8 mouse cellular contexts compared by ENCODE assay signal in the genomic region with DNA sequence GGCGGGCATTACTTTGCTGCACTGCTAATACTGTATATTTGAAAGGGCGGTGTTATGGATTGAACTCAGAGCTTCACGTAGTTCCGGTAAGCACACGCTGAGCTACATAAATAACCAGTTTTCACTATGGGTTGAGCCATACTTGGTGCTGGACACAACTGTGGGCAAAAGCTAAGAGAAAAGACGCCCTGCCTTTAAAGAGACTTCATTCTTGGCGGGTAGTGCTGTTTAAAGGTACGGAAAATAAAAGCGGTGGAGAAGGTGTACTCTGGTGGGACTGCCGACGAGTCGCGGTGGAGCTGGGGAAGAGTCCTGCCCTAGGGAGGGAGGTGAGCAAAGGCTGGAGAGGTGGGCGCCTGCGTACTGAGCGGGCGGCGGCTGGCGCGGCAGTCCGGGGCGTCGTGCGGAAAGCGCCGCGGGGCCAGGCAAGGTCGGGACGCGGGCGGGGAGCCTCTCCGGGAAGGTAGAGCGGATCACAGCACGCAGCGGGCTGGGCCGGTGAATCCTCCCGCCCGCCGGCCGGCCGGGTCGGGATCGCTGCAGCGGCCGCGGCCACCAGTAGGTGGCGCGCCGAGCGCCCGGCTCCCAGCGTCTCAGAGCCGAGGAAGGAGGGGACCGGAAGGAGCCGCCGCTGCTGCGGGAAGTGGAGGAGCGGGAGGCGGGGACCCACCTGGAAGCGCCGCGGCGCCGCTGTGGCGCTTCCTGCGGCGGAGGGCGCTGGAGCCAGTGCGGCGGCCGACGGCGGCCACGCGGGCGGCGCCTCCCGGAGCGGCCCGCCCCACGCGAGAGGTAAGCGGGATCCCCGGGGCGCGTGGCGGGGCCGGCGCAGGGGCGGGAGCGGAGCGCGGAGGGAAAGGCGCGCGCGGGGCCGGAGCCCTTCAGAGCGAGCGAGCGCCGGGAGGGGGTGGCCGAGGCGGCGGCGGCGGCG. TPM values are rescaled to one million over a fixed set of nuclear protein-coding genes. Genes with fewer than 3 reads are reported as not detected.
DNase-seq lines count a peak whose midpoint lies in the region; ATAC-seq lines count a peak whose summit lies in the region.

A gene (plus strand): TSS at position 124 of the 928 bp plus-strand sequence.

- H3K4me2 ChIP-seq in heart, embryonic 13.5 days, result peak within 1 kb of the TSS; percentile 92
- peak within 1 kb of the TSS; percentile 91 for H3K4me2 ChIP-seq in liver, embryonic 12.5 days
- H3K4me2 ChIP-seq in stomach, embryonic 15.5 days, result peak within 1 kb of the TSS; percentile 72

- ATAC-seq in erythroid progenitor cell, adult 5-6 weeks (replicated peaks; ENCODE audit: low FRiP score, poor library complexity, severe bottlenecking), result peak; percentile 74
- peak; percentile 83 for ATAC-seq in heart, embryonic 13.5 days (ENCODE audit: extremely low read depth, insufficient number of reproducible peaks, low FRiP score, low TSS enrichment)
- peak; percentile 85 for ATAC-seq in liver, embryonic 12.5 days
- ATAC-seq in stomach, embryonic 15.5 days (ENCODE audit: insufficient read depth, low FRiP score, low read depth), result peak; percentile 90

- DNase-seq in CD4-positive helper T cell, adult 2 months (ENCODE audit: low read depth, low spot score), result peak; percentile 96
- peak; percentile 79 for DNase-seq in brain, embryonic 18.5 days (ENCODE audit: low read depth, low spot score)
- peak; percentile 95 for DNase-seq in kidney, postnatal 10 days
- peak; percentile 80 to 87 for DNase-seq in natural killer cell, adult 2 months (ENCODE audit: low spot score in 2 of 2)

- H3K9me3 ChIP-seq in heart, embryonic 13.5 days, result no peaks in the 10 kb centered on the region
- H3K9me3 ChIP-seq in liver, embryonic 12.5 days (replicated peaks), result no peaks in the 10 kb centered on the region
- H3K9me3 ChIP-seq in stomach, embryonic 15.5 days, result no peaks in the 10 kb centered on the region

- H3K27ac ChIP-seq in heart, embryonic 13.5 days (replicated peaks), result peak within 1 kb of the TSS; percentile 98
- peak within 1 kb of the TSS; percentile 98 for H3K27ac ChIP-seq in liver, embryonic 12.5 days
- H3K27ac ChIP-seq in stomach, embryonic 15.5 days, result peak within 1 kb of the TSS; percentile 99

- H3K27me3 ChIP-seq in heart, embryonic 13.5 days (replicated peaks), result no peaks in the 10 kb centered on the region
- no peaks in the 10 kb centered on the region for H3K27me3 ChIP-seq in liver, embryonic 12.5 days (replicated peaks)
- no peaks in the 10 kb centered on the region for H3K27me3 ChIP-seq in stomach, embryonic 15.5 days (replicated peaks)

- under 1% methylated on average over 60 of the region's 108 CpGs for whole genome bisulfite sequencing in heart, embryonic 13.5 days
- under 1% methylated on average over 77 of the region's 108 CpGs for WGBS in liver, embryonic 12.5 days (ENCODE audit: insufficient replicate concordance)
- under 1% methylated on average over 101 of the region's 108 CpGs for WGBS in stomach, embryonic 15.5 days

- peaks cover 50% of the 10 kb centered on the region for H3K4me1 ChIP-seq in heart, embryonic 13.5 days
- peaks cover 47% of the 10 kb centered on the region for H3K4me1 ChIP-seq in liver, embryonic 12.5 days
- H3K4me1 ChIP-seq in stomach, embryonic 15.5 days, result peaks cover 16% of the 10 kb centered on the region; the same call in 1 of the 2 replicates

- H3K4me3 ChIP-seq in heart, embryonic 13.5 days, result peak within 1 kb of the TSS; percentile 86
- H3K4me3 ChIP-seq in liver, embryonic 12.5 days, result peak within 1 kb of the TSS; percentile 96
- peak within 1 kb of the TSS; percentile 87 for H3K4me3 ChIP-seq in stomach, embryonic 15.5 days (replicated peaks)

- peak within 1 kb of the TSS; percentile 97 for H3K9ac ChIP-seq in heart, embryonic 13.5 days
- peak within 1 kb of the TSS; percentile 92 for H3K9ac ChIP-seq in liver, embryonic 12.5 days
- H3K9ac ChIP-seq in stomach, embryonic 15.5 days, result peak within 1 kb of the TSS; percentile 85

- peaks cover 34% of the 10 kb centered on the region for H3K36me3 ChIP-seq in heart, embryonic 13.5 days
- peaks cover 39% of the 10 kb centered on the region for H3K36me3 ChIP-seq in liver, embryonic 12.5 days
- 0 out of 2 replicates have a peak, but pooled peaks cover 2% of the 10 kb centered on the region for H3K36me3 ChIP-seq in stomach, embryonic 15.5 days

RNA-seq across cellular contexts. Expression of the gene that starts here (rescaled TPM):
- total RNA-seq in erythroid progenitor cell, adult 5-6 weeks (2015; ENCODE audit: low replicate concordance), result 43.2 and 55.3 TPM in 2 replicates
- 42.9 and 44.8 TPM in 2 replicates for total RNA-seq in erythroid progenitor cell, adult 5-6 weeks (2017; ENCODE audit: low replicate concordance)
- polyA plus RNA-seq in heart, embryonic 13.5 days (2015; fragmentation: Nextera tagmentation; extraction: Ambion mirVana), result 29.5 and 31.0 TPM in 2 replicates
- polyA plus RNA-seq in liver, embryonic 12.5 days (2016; fragmentation: Nextera tagmentation; extraction: Ambion mirVana), result 23.5 and 25.7 TPM in 2 replicates
- polyA plus RNA-seq in stomach, embryonic 15.5 days (2015; fragmentation: Nextera tagmentation; extraction: Ambion mirVana), result 41.7 and 44.5 TPM in 2 replicates

Comparison
In these comparisons a context has a peak if more than half of its experiments do, and no peak if none do; other contexts are left out.
1. Peak in every context shown above with its lines: DNase-seq, ATAC-seq, H3K4me3 ChIP-seq and H3K27ac ChIP-seq.